Mouse (Mus musculus) gastrocnemius, postnatal 36 days (tissue): ENCODE results near the gene Klra4. TPM values are rescaled to one million over a fixed set of nuclear protein-coding genes. Genes with fewer than 3 reads are reported as not detected.
"Not testable (repeated sequence)": the region's sequence is repeated elsewhere in the genome, so short reads cannot be mapped to it uniquely, and the experiment has no call there.

ENCODE experiments used
- DNase-seq, 2 experiments: peaks; one replicate each; pipeline ENCODE4 v3.0.0; 2022
- intact Hi-C: fragments of 180-260 bp; cut with DNase I; formaldehyde crosslinking; loops from one replicate; pipeline ENCODE4 v1.15.1; 2025
- long read RNA-seq, 2 experiments: library from polyadenylated mRNA; stranded (forward); transcript quantifications; one replicate each; pipeline ENCODE4 v2.0.0; 2021
- total RNA-seq, 2 experiments: library from RNA; stranded (reverse); gene quantifications; 2 replicates each; pipeline ENCODE4 v1.2.3; 2021

Gene Klra4
- total RNA-seq: not detected
- long read RNA-seq, experiment 1: 0 reads
- long read RNA-seq, experiment 2: 0 reads

- intact Hi-C loops: loop anchor here (5.0 kb wide), 1 partner anchor 240 kb away; no protein-coding TSS in a partner anchor
- DNase-seq: not testable (repeated sequence)
These were observed at the start of gene Klra4 for GRCm38 (mm10) chr6:130067171-130067570. Gene Klra4 (minus strand): TSS chr6:130067271.

GRCm38 (mm10) chr6:130110485-130110884 lies 43.4 kb upstream of the Klra4 start:
- DNase-seq: no peak
- intact Hi-C loops: no loop called here

GRCm38 (mm10) chr6:130102743-130103142 lies 35.7 kb upstream of the Klra4 start:
- intact Hi-C loops, DNase-seq: not testable (repeated sequence)

GRCm38 (mm10) chr6:130092336-130092948 lies 25.4 kb upstream of the Klra4 start:
- intact Hi-C loops: no loop called here
- no peak for DNase-seq

GRCm38 (mm10) chr6:130065196-130065595 lies 1.9 kb downstream of the Klra4 start:
- intact Hi-C loops: loop anchor here (5.0 kb wide), 1 partner anchor 242 kb away; no protein-coding TSS in a partner anchor
- no peak for DNase-seq

GRCm38 (mm10) chr6:130035146-130035545 lies 31.9 kb downstream of the Klra4 start:
- DNase-seq, intact Hi-C loops: not testable (repeated sequence)

- intact Hi-C loops, DNase-seq: not testable (repeated sequence)
These were observed 35.5 kb downstream of the Klra4 start for GRCm38 (mm10) chr6:130031493-130032089.

- intact Hi-C loops: no loop called here
These were observed 40.2 kb downstream of the Klra4 start, which contains the start of gene Klra6 for GRCm38 (mm10) chr6:130026854-130027253. Gene Klra6 (minus strand): TSS chr6:130026954.

More at GRCm38 (mm10) chr6:130026854-130027253, 40.2 kb downstream of the Klra4 start, which contains the start of gene Klra6:
- no peak for DNase-seq

Other genes with a start within 250 kb of the Klra4 start
- not detected for gene Gm17631, start 204.6 kb downstream of the Klra4 start, total RNA-seq
- not detected for gene Klra17, start 190.6 kb downstream of the Klra4 start, total RNA-seq
- gene Klra5, start 149.6 kb downstream of the Klra4 start, total RNA-seq: not detected
- not detected for gene Klra6, start 40.3 kb downstream of the Klra4 start, total RNA-seq
- gene Klra8, start 62.6 kb upstream of the Klra4 start, total RNA-seq: not detected
- gene Klra9, start 125.8 kb upstream of the Klra4 start, total RNA-seq: under 1 TPM in 1 of 2 experiments, not detected in 1; 0.54 TPM
- gene Klra7, start 166.1 kb upstream of the Klra4 start, total RNA-seq: not detected
- gene Klra10, start 214.7 kb upstream of the Klra4 start, total RNA-seq: not detected